ENCODE assay signal across 14 mouse cellular contexts in the genomic region with DNA sequence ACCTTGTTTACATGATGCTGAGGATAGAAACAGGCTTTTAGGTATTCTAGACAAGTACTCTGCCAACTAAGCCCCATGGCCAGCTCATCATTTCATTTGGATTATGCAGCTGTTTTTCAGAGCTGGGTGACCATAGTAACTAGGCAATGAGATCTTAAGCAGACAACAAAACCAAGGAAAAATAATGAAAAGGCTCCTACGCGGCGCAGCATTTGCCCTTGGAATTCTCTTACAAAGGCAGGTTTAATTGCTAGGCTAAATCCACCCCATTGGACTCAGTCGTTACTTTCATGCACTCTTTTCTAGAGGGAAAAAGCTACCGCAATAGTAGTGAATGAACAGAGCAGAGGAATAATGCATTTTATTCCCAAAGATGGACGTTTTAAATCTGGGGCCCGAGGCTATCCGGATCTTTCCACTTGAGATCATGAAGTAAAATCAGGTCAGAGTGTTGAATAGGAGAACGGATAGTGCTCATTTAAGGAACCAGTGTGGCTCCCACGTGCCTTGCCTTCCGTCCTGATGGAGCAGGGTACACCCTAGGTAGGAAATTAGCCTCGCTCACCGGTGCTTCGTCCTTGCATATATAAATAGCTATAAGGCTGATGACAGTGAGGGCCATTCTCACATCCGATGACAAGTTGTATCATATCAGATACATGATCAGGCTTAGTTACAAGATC.
DNase-seq lines count a peak whose midpoint lies in the region; ATAC-seq and TF ChIP-seq lines count a peak whose summit lies in the region.
"Had no signal": no experiment of that assay in that cellular context is flagged by ENCODE, and none has a peak within 500 bp of the region (broad histone marks: within the 10 kb centered on the region; RNA-seq: fewer than 3 reads in every experiment).

No protein-coding gene starts in this region.

- H3K79me2 ChIP-seq in CH12.LX (replicated peaks; ENCODE audit: control insufficient read depth, extremely low read depth, insufficient read depth, poor library complexity, severe bottlenecking), result no peaks in the 10 kb centered on the region

- no peak for ATAC-seq in embryonic facial prominence, embryonic 15.5 days (ENCODE audit: insufficient number of reproducible peaks, low FRiP score, low TSS enrichment, low read depth)
- ATAC-seq in stomach, postnatal 0 days (ENCODE audit: low FRiP score, low TSS enrichment), result no peak
- ATAC-seq in liver, embryonic 12.5 days, result no peak
- no peak for ATAC-seq in liver, postnatal 0 days
- ATAC-seq: lung, postnatal 0 days had no signal

- H3K4me3 ChIP-seq in CH12.LX (replicated peaks in 1 of 3; ENCODE audit: low read depth in 2 of 3, low read length in 2 of 3, poor library complexity in 1 of 3), result peak overlapping the region in 1 of 3 experiments; percentile 35
- no peak overlapping the region for H3K4me3 ChIP-seq in embryonic facial prominence, embryonic 15.5 days (replicated peaks)
- H3K4me3 ChIP-seq in midbrain, embryonic 10.5 days, result no peak overlapping the region
- no peak overlapping the region for H3K4me3 ChIP-seq in stomach, postnatal 0 days (ENCODE audit: low read depth, low read length)
- H3K4me3 ChIP-seq in liver, embryonic 12.5 days, result no peak overlapping the region
- no peak overlapping the region for H3K4me3 ChIP-seq in liver, postnatal 0 days (ENCODE audit: low read depth, low read length)
- H3K4me3 ChIP-seq: heart, embryonic 15.5 days had no signal

- in situ Hi-C loops in CH12.LX (cut with MboI; ENCODE audit: low pct_ligation_motif_present, low pct_unique_long_range_greater_than_20kb, low sequenced_read_pairs), result no loop called here

- TF ChIP-seq POLR2A in CH12.LX (IDR thresholded peaks at IDR 0.05; ENCODE audit: low read depth, low read length), result no peak

- H3K9ac ChIP-seq in CH12.LX (ENCODE audit: insufficient read depth, low read depth), result no peak overlapping the region
- H3K9ac ChIP-seq in embryonic facial prominence, embryonic 15.5 days, result no peak overlapping the region
- H3K9ac ChIP-seq in stomach, postnatal 0 days (ENCODE audit: low read length), result no peak overlapping the region
- H3K9ac ChIP-seq in liver, embryonic 12.5 days, result no peak overlapping the region
- H3K9ac ChIP-seq in liver, postnatal 0 days (replicated peaks), result no peak overlapping the region
- H3K9ac ChIP-seq: heart, embryonic 15.5 days; hindbrain, embryonic 14.5 days had no signal

- H3K27me3 ChIP-seq in CH12.LX (replicated peaks), result no peaks in the 10 kb centered on the region
- H3K27me3 ChIP-seq in embryonic facial prominence, embryonic 15.5 days, result no peaks in the 10 kb centered on the region
- H3K27me3 ChIP-seq in midbrain, embryonic 10.5 days (ENCODE audit: low read depth, poor library complexity, severe bottlenecking), result 0 out of 2 replicates have a peak, but pooled peaks cover 4% of the 10 kb centered on the region
- H3K27me3 ChIP-seq in stomach, postnatal 0 days (ENCODE audit: control insufficient read depth, insufficient read depth, low read length), result no peaks in the 10 kb centered on the region
- 0 out of 2 replicates have a peak, but pooled peaks cover 3% of the 10 kb centered on the region for H3K27me3 ChIP-seq in liver, embryonic 12.5 days (replicated peaks)
- H3K27me3 ChIP-seq in liver, postnatal 0 days (ENCODE audit: insufficient read depth, low read length), result no peaks in the 10 kb centered on the region
- H3K27me3 ChIP-seq: heart, embryonic 15.5 days had no signal

- H3K9me3 ChIP-seq in CH12.LX (replicated peaks; ENCODE audit: low read length), result no peaks in the 10 kb centered on the region
- no peaks in the 10 kb centered on the region for H3K9me3 ChIP-seq in embryonic facial prominence, embryonic 15.5 days (replicated peaks)
- H3K9me3 ChIP-seq in midbrain, embryonic 10.5 days (replicated peaks), result no peaks in the 10 kb centered on the region
- H3K9me3 ChIP-seq in stomach, postnatal 0 days (ENCODE audit: control insufficient read depth, low read length), result no peaks in the 10 kb centered on the region
- no peaks in the 10 kb centered on the region for H3K9me3 ChIP-seq in liver, embryonic 12.5 days (replicated peaks)
- H3K9me3 ChIP-seq in liver, postnatal 0 days (ENCODE audit: low read length), result no peaks in the 10 kb centered on the region
- H3K9me3 ChIP-seq: heart, embryonic 15.5 days had no signal

- no peak for TF ChIP-seq CTCF in CH12.LX (conservative IDR thresholded peaks at IDR 0.05 in 1 of 2, IDR thresholded peaks at IDR 0.05 in 1 of 2; ENCODE audit: low read depth in 2 of 2, low read length in 2 of 2)
- TF ChIP-seq CTCF in stomach, postnatal 0 days (IDR thresholded peaks at IDR 0.05; ENCODE audit: low read depth), result no peak
- no peak for TF ChIP-seq CTCF in liver, postnatal 0 days (IDR thresholded peaks at IDR 0.05; ENCODE audit: low read depth)

- dilution Hi-C loops in CH12.LX (cut with MboI; ENCODE audit: extremely low pct_ligation_motif_present, extremely low pct_unique_long_range_greater_than_20kb, low sequenced_read_pairs), result no loop called here

- TF ChIP-seq EP300 in CH12.LX (IDR thresholded peaks at IDR 0.05; ENCODE audit: low read length), result no peak
- no peak for TF ChIP-seq EP300 in stomach, postnatal 0 days (optimal IDR thresholded peaks at IDR 0.05)
- no peak for TF ChIP-seq EP300 in liver, postnatal 0 days (IDR thresholded peaks at IDR 0.05; ENCODE audit: low read depth)

- peaks cover 0 to 4% of the 10 kb centered on the region in 2 experiments; a peak in 1 of 4 replicates for H3K4me1 ChIP-seq in CH12.LX (ENCODE audit: control insufficient read depth in 1 of 2, insufficient read depth in 2 of 2)
- H3K4me1 ChIP-seq in embryonic facial prominence, embryonic 15.5 days, result no peaks in the 10 kb centered on the region
- H3K4me1 ChIP-seq in midbrain, embryonic 10.5 days, result peaks cover 19% of the 10 kb centered on the region
- no peaks in the 10 kb centered on the region for H3K4me1 ChIP-seq in stomach, postnatal 0 days (replicated peaks; ENCODE audit: control insufficient read depth, insufficient read depth)
- H3K4me1 ChIP-seq in liver, embryonic 12.5 days, result no peaks in the 10 kb centered on the region
- no peaks in the 10 kb centered on the region for H3K4me1 ChIP-seq in liver, postnatal 0 days (ENCODE audit: insufficient read depth)
- H3K4me1 ChIP-seq: heart, embryonic 15.5 days had no signal

- no peaks in the 10 kb centered on the region for H3K36me3 ChIP-seq in CH12.LX (replicated peaks in 1 of 2; ENCODE audit: control insufficient read depth in 1 of 2, insufficient read depth in 1 of 2, low read length in 1 of 2)
- H3K36me3 ChIP-seq in embryonic facial prominence, embryonic 15.5 days, result no peaks in the 10 kb centered on the region
- no peaks in the 10 kb centered on the region for H3K36me3 ChIP-seq in midbrain, embryonic 10.5 days
- no peaks in the 10 kb centered on the region for H3K36me3 ChIP-seq in stomach, postnatal 0 days (ENCODE audit: control insufficient read depth, insufficient read depth, low read length)
- no peaks in the 10 kb centered on the region for H3K36me3 ChIP-seq in liver, embryonic 12.5 days
- H3K36me3 ChIP-seq in liver, postnatal 0 days (replicated peaks; ENCODE audit: insufficient read depth, low read length), result no peaks in the 10 kb centered on the region
- H3K36me3 ChIP-seq: heart, embryonic 15.5 days had no signal

- TF ChIP-seq RAD21 in CH12.LX (IDR thresholded peaks at IDR 0.05; ENCODE audit: low read depth, low read length), result no peak

- WGBS in embryonic facial prominence, embryonic 15.5 days, result 72% methylated on average over 15 of the region's 15 CpGs
- WGBS in midbrain, embryonic 10.5 days, result 69% methylated on average over 15 of the region's 15 CpGs
- 88% methylated on average over 15 of the region's 15 CpGs for WGBS in stomach, postnatal 0 days
- WGBS in liver, embryonic 12.5 days (ENCODE audit: insufficient replicate concordance), result 81% methylated on average over 15 of the region's 15 CpGs
- WGBS in liver, postnatal 0 days (ENCODE audit: insufficient replicate concordance), result 83% methylated on average over 15 of the region's 15 CpGs

- no peak overlapping the region for H3K27ac ChIP-seq in CH12.LX (ENCODE audit: insufficient read depth, low read depth)
- H3K27ac ChIP-seq in embryonic facial prominence, embryonic 15.5 days (replicated peaks), result no peak overlapping the region
- H3K27ac ChIP-seq in midbrain, embryonic 10.5 days (replicated peaks), result no peak overlapping the region
- H3K27ac ChIP-seq in stomach, postnatal 0 days (replicated peaks), result no peak overlapping the region
- no peak overlapping the region for H3K27ac ChIP-seq in liver, embryonic 12.5 days
- H3K27ac ChIP-seq in liver, postnatal 0 days (ENCODE audit: low read depth), result no peak overlapping the region
- H3K27ac ChIP-seq: heart, embryonic 15.5 days; hindbrain, embryonic 14.5 days had no signal

- peak; percentile 43 for DNase-seq in cerebellum, adult 9-10 months
- no peak for DNase-seq in cerebellum, postnatal 14 days
- no peak for DNase-seq in CH12.LX (ENCODE audit: extremely low read depth)
- DNase-seq in midbrain, embryonic 10.5 days (ENCODE audit: low spot score), result peak; percentile 13
- DNase-seq in stomach, postnatal 0 days (ENCODE audit: low spot score), result no peak
- no peak for DNase-seq in liver, postnatal 0 days
- DNase-seq: kidney, adult 18-20 months; kidney, postnatal 4 days had no signal

- H3K4me2 ChIP-seq in CH12.LX (ENCODE audit: insufficient read depth, low read depth, poor library complexity, severe bottlenecking), result peak overlapping the region; percentile 64; the same call in 1 of the 2 replicates
- 0 out of 2 replicates have a peak overlapping the region, but pooled peaks have one; percentile 24 for H3K4me2 ChIP-seq in embryonic facial prominence, embryonic 15.5 days (replicated peaks)
- H3K4me2 ChIP-seq in stomach, postnatal 0 days (replicated peaks; ENCODE audit: low read depth), result no peak overlapping the region
- H3K4me2 ChIP-seq in liver, embryonic 12.5 days, result no peak overlapping the region
- H3K4me2 ChIP-seq in liver, postnatal 0 days (ENCODE audit: low read depth, low read length), result no peak overlapping the region
- H3K4me2 ChIP-seq: liver, embryonic 11.5 days had no signal

TF ChIP-seq in CH12.LX, 34 proteins besides CTCF, POLR2A, EP300 and RAD21 (continues in another document):
- no peak for TF ChIP-seq HCFC1 (IDR thresholded peaks at IDR 0.05; ENCODE audit: low read depth, low read length)
- TF ChIP-seq ETS1 (conservative IDR thresholded peaks at IDR 0.05; ENCODE audit: low read depth, low read length), result no peak
- no peak for TF ChIP-seq TCF12 (IDR thresholded peaks at IDR 0.05; ENCODE audit: low read depth, low read length)
- TF ChIP-seq ZC3H11A (IDR thresholded peaks at IDR 0.05; ENCODE audit: low read depth, low read length), result no peak
- no peak for TF ChIP-seq CHD2 (IDR thresholded peaks at IDR 0.05; ENCODE audit: low read length)
- TF ChIP-seq MAX (IDR thresholded peaks at IDR 0.05; ENCODE audit: low read length), result no peak
- TF ChIP-seq USF1 (IDR thresholded peaks at IDR 0.05; ENCODE audit: low read depth, low read length), result no peak
- TF ChIP-seq SMC3 (IDR thresholded peaks at IDR 0.05; ENCODE audit: low read depth, low read length), result no peak
- no peak for TF ChIP-seq SIN3A (IDR thresholded peaks at IDR 0.05; ENCODE audit: low read length)
- TF ChIP-seq MAFK (IDR thresholded peaks at IDR 0.05; ENCODE audit: insufficient replicate concordance, low read length), result no peak
- no peak for TF ChIP-seq JUND (conservative IDR thresholded peaks at IDR 0.05; ENCODE audit: low read depth, low read length)
- no peak for TF ChIP-seq MAZ (IDR thresholded peaks at IDR 0.05; ENCODE audit: low read depth, low read length)

Comparison
In these comparisons a context has a peak if more than half of its experiments do, and no peak if none do; other contexts are left out.
1. DNase-seq: peak in cerebellum, adult 9-10 months (single experiment) and midbrain, embryonic 10.5 days (single experiment); none in cerebellum, postnatal 14 days (0 of 2), CH12.LX (single experiment), stomach, postnatal 0 days (single experiment) and liver, postnatal 0 days (single experiment).
2. H3K4me2 ChIP-seq: peak in CH12.LX (single experiment) and embryonic facial prominence, embryonic 15.5 days (single experiment); none in stomach, postnatal 0 days (single experiment), liver, embryonic 12.5 days (single experiment) and liver, postnatal 0 days (single experiment).